ENCODE assay signal across 10 mouse cellular contexts in the genomic region with DNA sequence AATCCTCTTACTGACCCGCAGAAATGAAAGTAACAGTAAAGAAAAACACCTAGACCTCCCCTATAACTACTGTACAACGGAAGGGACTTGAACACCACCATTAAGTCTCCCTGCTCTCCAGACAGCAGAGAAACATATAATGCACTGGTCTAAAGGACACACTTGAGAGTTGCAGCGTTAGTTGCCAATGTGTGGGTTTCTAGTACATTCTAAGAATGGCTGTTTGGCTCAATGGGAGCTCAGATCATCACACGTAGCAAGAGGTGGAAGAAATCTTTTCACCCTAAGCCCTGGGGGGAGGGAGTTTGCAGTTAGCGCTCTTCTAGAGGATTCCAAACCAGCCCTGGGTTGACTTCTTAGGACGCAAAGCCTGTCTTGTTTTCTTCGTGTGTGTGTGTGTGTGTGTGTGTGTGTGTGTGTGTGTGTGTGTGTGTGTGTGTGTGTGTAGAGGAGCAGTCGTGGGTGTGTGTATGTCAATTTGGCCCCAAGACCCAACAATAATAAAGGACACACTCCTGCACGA. TPM values are rescaled to one million over a fixed set of nuclear protein-coding genes. Genes with fewer than 3 reads are reported as not detected.
DNase-seq lines count a peak whose midpoint lies in the region; ATAC-seq and TF ChIP-seq lines count a peak whose summit lies in the region.
"Had no signal": no experiment of that assay in that cellular context is flagged by ENCODE, and none has a peak within 500 bp of the region (broad histone marks: within the 10 kb centered on the region; RNA-seq: fewer than 3 reads in every experiment).

No protein-coding gene starts in this region.

- no peak for DNase-seq in heart, adult 18-20 months
- DNase-seq in brain, embryonic 14.5 days (ENCODE audit: low read depth) = peak; percentile 52
- no peak for DNase-seq in hindbrain, embryonic 10.5 days (ENCODE audit: low spot score)
- peak; percentile 93 for DNase-seq in midbrain, embryonic 11.5 days (ENCODE audit: low spot score, missing footprints)
- no peak for DNase-seq in cerebellum, postnatal 25 days
- DNase-seq in urinary bladder, postnatal 10 days (ENCODE audit: low spot score) = no peak
- DNase-seq: cerebellum, adult 9-11 months had no signal

- no peak overlapping the region for H3K27ac ChIP-seq in heart, embryonic 14.5 days (replicated peaks in 1 of 2; ENCODE audit: control insufficient read depth in 1 of 2, insufficient read depth in 1 of 2, low read depth in 2 of 2, low read length in 2 of 2)
- H3K27ac ChIP-seq in hindbrain, embryonic 10.5 days = no peak overlapping the region
- H3K27ac ChIP-seq in midbrain, embryonic 11.5 days (ENCODE audit: low read depth, low read length) = no peak overlapping the region

- H3K27me3 ChIP-seq in heart, embryonic 14.5 days (ENCODE audit: control insufficient read depth, insufficient read depth, low read length) = peaks cover 64% of the 10 kb centered on the region
- H3K27me3 ChIP-seq in hindbrain, embryonic 10.5 days (ENCODE audit: insufficient read depth, poor library complexity, severe bottlenecking) = peaks cover 89% of the 10 kb centered on the region
- H3K27me3 ChIP-seq in midbrain, embryonic 11.5 days (ENCODE audit: control insufficient read depth, insufficient read depth, low read length) = peaks cover 73% of the 10 kb centered on the region

- ATAC-seq in heart, embryonic 14.5 days (ENCODE audit: insufficient number of reproducible peaks, insufficient read depth, low FRiP score, low read depth) = no peak
- no peak for ATAC-seq in midbrain, embryonic 11.5 days (ENCODE audit: low FRiP score)
- ATAC-seq in megakaryocyte progenitor cell, adult 5-6 weeks (replicated peaks; ENCODE audit: poor library complexity) = no peak

- H3K4me2 ChIP-seq in heart, embryonic 14.5 days (ENCODE audit: low read length) = peak overlapping the region; percentile 98
- H3K4me2 ChIP-seq in midbrain, embryonic 11.5 days = peak overlapping the region; percentile 92; the same call in 1 of the 2 replicates

- no peak overlapping the region for H3K9ac ChIP-seq in heart, embryonic 14.5 days (ENCODE audit: low read length)
- H3K9ac ChIP-seq in midbrain, embryonic 11.5 days (ENCODE audit: low read length) = no peak overlapping the region

- peak overlapping the region; percentile 53 to 62 for H3K4me3 ChIP-seq in heart, embryonic 14.5 days (ENCODE audit: control insufficient read depth in 1 of 2, insufficient read depth in 1 of 2, low read depth in 1 of 2, low read length in 2 of 2)
- peak overlapping the region; percentile 62 for H3K4me3 ChIP-seq in hindbrain, embryonic 10.5 days
- H3K4me3 ChIP-seq in midbrain, embryonic 11.5 days (ENCODE audit: low read depth, low read length) = no peak overlapping the region

- H3K36me3 ChIP-seq in heart, embryonic 14.5 days (ENCODE audit: control insufficient read depth, insufficient read depth, low read length) = no peaks in the 10 kb centered on the region
- H3K36me3 ChIP-seq in hindbrain, embryonic 10.5 days = no peaks in the 10 kb centered on the region
- no peaks in the 10 kb centered on the region for H3K36me3 ChIP-seq in midbrain, embryonic 11.5 days (ENCODE audit: control insufficient read depth, insufficient read depth, low read length)

- no peak for TF ChIP-seq POLR2A in brain, embryonic 14.5 days (IDR thresholded peaks at IDR 0.05; ENCODE audit: borderline replicate concordance, extremely low read depth, insufficient read depth, insufficient read length, poor library complexity, severe bottlenecking)

- WGBS in heart, embryonic 14.5 days = 11% methylated on average over 9 of the region's 9 CpGs
- 2% methylated on average over 9 of the region's 9 CpGs for WGBS in hindbrain, embryonic 10.5 days
- 0% methylated on average over 9 of the region's 9 CpGs for WGBS in midbrain, embryonic 11.5 days

- H3K9me3 ChIP-seq in heart, embryonic 14.5 days (ENCODE audit: control insufficient read depth, low read length) = no peaks in the 10 kb centered on the region
- H3K9me3 ChIP-seq in hindbrain, embryonic 10.5 days = no peaks in the 10 kb centered on the region
- H3K9me3 ChIP-seq in midbrain, embryonic 11.5 days (ENCODE audit: control insufficient read depth, low read length) = no peaks in the 10 kb centered on the region

- H3K4me1 ChIP-seq in heart, embryonic 14.5 days (ENCODE audit: control insufficient read depth in 2 of 2, insufficient read depth in 2 of 2, low read length in 2 of 2) = peaks cover 9 to 14% of the 10 kb centered on the region in 2 experiments; a peak in 3 of 4 replicates
- peaks cover 69% of the 10 kb centered on the region for H3K4me1 ChIP-seq in hindbrain, embryonic 10.5 days (replicated peaks)
- peaks cover 17% of the 10 kb centered on the region for H3K4me1 ChIP-seq in midbrain, embryonic 11.5 days (ENCODE audit: control insufficient read depth, insufficient read depth, low read length)

- TF ChIP-seq CTCF in brain, embryonic 14.5 days (IDR thresholded peaks at IDR 0.05; ENCODE audit: borderline replicate concordance, extremely low read depth, insufficient read depth, insufficient read length) = no peak

RNA-seq across cellular contexts. Expression of gene Mafb, which starts 2.7 kb away (rescaled TPM):
- 7.1 and 7.9 TPM in 2 replicates for polyA plus RNA-seq in heart, embryonic 14.5 days (2014; fragmentation: Nextera tagmentation; extraction: Ambion mirVana)
- 1 to 10 TPM; 8.6 to 9.5 TPM for total RNA-seq in heart, adult 18-20 months (2021)
- 6.5 and 16.2 TPM in 2 replicates for polyA plus RNA-seq in brain, embryonic 14.5 days (2012; rRNA removed)
- polyA plus RNA-seq in hindbrain, embryonic 10.5 days (2016; fragmentation: Nextera tagmentation; extraction: Ambion mirVana) = 14.5 and 16.9 TPM in 2 replicates
- 3.2 and 3.4 TPM in 2 replicates for polyA plus RNA-seq in midbrain, embryonic 11.5 days (2014; fragmentation: Nextera tagmentation; extraction: Ambion mirVana)
- 0.39 and 0.83 TPM in 2 replicates for total RNA-seq in megakaryocyte progenitor cell, adult 5-6 weeks (2015)
- total RNA-seq in megakaryocyte progenitor cell, adult 5-6 weeks (2017) = 0.08 and 0.14 TPM in 2 replicates

RNA-seq across cellular contexts. Expression of gene Gm826, which starts 30.2 kb away (rescaled TPM):
- 15.8 and 16.8 TPM in 2 replicates for polyA plus RNA-seq in heart, embryonic 14.5 days (2014; fragmentation: Nextera tagmentation; extraction: Ambion mirVana)
- total RNA-seq in heart, adult 18-20 months (2021) = 1 to 10 TPM; 7.7 to 8.2 TPM
- polyA plus RNA-seq in brain, embryonic 14.5 days (2012; rRNA removed) = 0.09 TPM in 1 of 2 replicates, not detected in the other
- polyA plus RNA-seq in hindbrain, embryonic 10.5 days (2016; fragmentation: Nextera tagmentation; extraction: Ambion mirVana) = 0.33 and 0.39 TPM in 2 replicates
- polyA plus RNA-seq in midbrain, embryonic 11.5 days (2014; fragmentation: Nextera tagmentation; extraction: Ambion mirVana) = not detected in 2 replicates
- total RNA-seq in megakaryocyte progenitor cell, adult 5-6 weeks (2015) = not detected in 2 replicates
- not detected in 2 replicates for total RNA-seq in megakaryocyte progenitor cell, adult 5-6 weeks (2017)
- total RNA-seq: layer of hippocampus, postnatal 25 days had no signal

Comparison
In these comparisons a context has a peak if more than half of its experiments do, and no peak if none do; other contexts are left out.
1. DNase-seq: peak in brain, embryonic 14.5 days (single experiment) and midbrain, embryonic 11.5 days (single experiment); none in heart, adult 18-20 months (0 of 2), hindbrain, embryonic 10.5 days (single experiment), cerebellum, postnatal 25 days (0 of 2) and urinary bladder, postnatal 10 days (single experiment).
2. RNA of gene Gm826, which starts 30.2 kb away (polyA plus RNA-seq): 15.8 to 16.8 TPM in heart, embryonic 14.5 days; 0.33 to 0.39 TPM in hindbrain, embryonic 10.5 days, not detected in midbrain, embryonic 11.5 days and 0.09 TPM in brain, embryonic 14.5 days; every median in the first group is over 10 times any median in the second.